Mouse (Mus musculus): ENCODE measurements around the gene Gja6. TPM values are rescaled to one million over a fixed set of nuclear protein-coding genes. Genes with fewer than 3 reads are reported as not detected.

Gja6 gene
- 0.17 and 0.36 TPM in 2 replicates for polyA plus RNA-seq (2016; fragmentation: Nextera tagmentation; extraction: Ambion mirVana)

DNA sequence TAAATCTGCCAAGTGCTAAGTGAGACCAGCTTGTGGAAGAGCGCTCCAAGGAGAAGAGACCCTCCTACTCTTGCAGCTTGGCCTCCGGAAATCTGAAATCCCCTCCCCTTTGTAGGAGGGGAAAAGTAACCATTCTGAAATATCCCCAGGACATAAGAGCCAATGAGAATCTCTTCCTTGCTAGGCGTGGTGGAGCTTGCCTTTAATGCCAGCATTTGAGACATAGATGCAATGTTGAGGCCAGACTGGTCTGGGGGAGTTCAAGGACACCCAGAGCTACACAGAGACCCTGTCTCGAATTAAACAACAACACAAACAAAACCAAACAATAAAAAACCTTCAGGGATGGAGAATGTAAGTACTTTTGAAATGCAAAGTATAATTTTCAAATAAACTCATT lies at the start of gene Gja6:
Gene Gja6, minus strand, starts transcription at position 101 of the 400 bp plus-strand sequence.
- no peak within 1 kb of the TSS for H3K4me3 ChIP-seq
- H3K9ac ChIP-seq, result no peak within 1 kb of the TSS
- H3K4me1 ChIP-seq, result no peaks in the 10 kb centered on the region
- no peak for ATAC-seq (ENCODE audit: low FRiP score)
- H3K27me3 ChIP-seq, result peaks cover 25% of the 10 kb centered on the region
- H3K9me3 ChIP-seq (replicated peaks), result no peaks in the 10 kb centered on the region
- no peak within 1 kb of the TSS for H3K4me2 ChIP-seq (replicated peaks)
- no peaks in the 10 kb centered on the region for H3K36me3 ChIP-seq
- no peak within 1 kb of the TSS for H3K27ac ChIP-seq
- WGBS, result 80% methylated on average over 4 of the region's 4 CpGs

DNA sequence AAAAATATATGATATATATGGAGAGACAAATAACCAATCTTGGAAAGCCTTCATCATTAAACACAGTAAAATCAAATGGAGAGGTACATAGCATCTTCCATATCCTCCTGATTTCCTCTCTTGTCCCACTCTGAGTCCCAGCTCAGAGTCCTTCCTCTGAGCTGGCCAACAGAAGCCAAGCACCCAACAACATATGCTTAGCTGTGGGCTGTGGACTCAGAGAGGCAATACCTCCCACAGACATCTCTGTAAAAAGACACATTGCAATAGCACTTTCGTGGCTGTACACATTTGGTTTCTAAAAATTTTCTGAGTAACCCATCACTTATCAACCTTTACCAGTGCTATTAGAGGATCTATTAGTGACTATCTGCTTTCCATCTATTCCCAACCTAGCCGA lies 42.7 kb upstream of the Gja6 start:
- Histone ChIP-seq H3K9me3 (replicated peaks) (no peaks in the 10 kb centered on the region), H3K36me3 (no peaks in the 10 kb centered on the region), H3K27ac (no peak overlapping the region), H3K27me3 (peaks cover 14% of the 10 kb centered on the region), H3K9ac (no peak overlapping the region), H3K4me1 (no peaks in the 10 kb centered on the region), H3K4me2 (replicated peaks) (no peak overlapping the region), H3K4me3 (no peak overlapping the region)
- WGBS, result 94% methylated on average over 2 of the region's 2 CpGs
- ATAC-seq (ENCODE audit: low FRiP score), result no peak

DNA sequence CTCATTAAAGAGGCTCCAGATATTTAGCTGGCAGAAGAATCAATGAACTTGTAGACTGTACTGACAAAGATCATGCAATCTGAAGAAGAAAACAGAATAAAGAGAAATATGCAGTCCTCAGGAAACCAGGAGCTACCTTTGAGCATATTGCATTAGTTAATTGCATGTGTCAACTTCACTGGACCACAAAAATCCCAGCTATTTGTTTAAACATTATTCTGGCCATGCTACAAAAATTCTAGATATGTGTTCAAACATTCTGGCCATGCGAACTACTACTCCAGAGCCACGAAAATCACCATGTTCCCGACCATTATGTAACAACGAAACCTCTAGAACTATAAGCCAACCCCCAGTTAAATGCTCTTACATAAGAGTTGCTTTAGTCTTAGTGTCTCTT lies 37.9 kb upstream of the Gja6 start:
- WGBS, result 91% methylated on average over 4 of the region's 4 CpGs
- ATAC-seq (ENCODE audit: low FRiP score), result no peak
- H3K4me1 ChIP-seq, result no peaks in the 10 kb centered on the region

DNA sequence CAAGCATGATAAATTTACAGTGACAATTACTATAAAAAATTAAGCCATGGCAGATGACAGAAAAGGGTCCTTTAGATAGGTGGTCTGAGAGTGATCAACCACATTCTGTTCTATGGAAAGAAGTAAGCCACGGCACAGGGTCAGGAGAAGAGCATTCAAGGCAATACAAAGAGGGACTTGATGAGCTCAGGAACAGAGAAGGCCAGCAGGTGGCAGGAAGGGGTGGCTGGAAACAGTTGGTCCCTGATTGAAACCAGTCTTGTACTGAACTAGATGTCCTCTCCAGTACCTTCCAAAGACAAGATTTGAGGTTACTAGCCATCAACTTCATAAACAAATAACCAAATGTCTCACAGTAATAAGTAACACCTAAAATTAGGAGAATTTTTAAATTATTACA lies 28.7 kb upstream of the Gja6 start:
- Histone ChIP-seq H3K27me3 (peaks cover 12% of the 10 kb centered on the region; the same call in 1 of the 2 replicates), H3K9ac (no peak overlapping the region), H3K4me3 (no peak overlapping the region), H3K36me3 (no peaks in the 10 kb centered on the region), H3K27ac (no peak overlapping the region), H3K9me3 (replicated peaks) (no peaks in the 10 kb centered on the region), H3K4me2 (replicated peaks) (no peak overlapping the region), H3K4me1 (no peaks in the 10 kb centered on the region)
- 63% methylated on average over 1 of the region's 1 CpGs for WGBS
- no peak for ATAC-seq (ENCODE audit: low FRiP score)

More for the DNA sequence above, 37.9 kb upstream of the Gja6 start:
- Histone ChIP-seq H3K27ac (no peak overlapping the region), H3K27me3 (peaks cover 3% of the 10 kb centered on the region; the same call in 1 of the 2 replicates), H3K36me3 (no peaks in the 10 kb centered on the region), H3K4me2 (replicated peaks) (no peak overlapping the region), H3K9me3 (replicated peaks) (no peaks in the 10 kb centered on the region), H3K9ac (no peak overlapping the region), H3K4me3 (no peak overlapping the region)

GRCm38 (mm10) chrX:160930656-160931055 lies 23.8 kb upstream of the Gja6 start:
- no peak for ATAC-seq (ENCODE audit: low FRiP score)
- Histone ChIP-seq H3K4me3 (no peak overlapping the region), H3K4me1 (no peaks in the 10 kb centered on the region), H3K9ac (no peak overlapping the region), H3K27me3 (peaks cover 4% of the 10 kb centered on the region; the same call in 1 of the 2 replicates), H3K27ac (no peak overlapping the region), H3K36me3 (no peaks in the 10 kb centered on the region), H3K4me2 (replicated peaks) (no peak overlapping the region), H3K9me3 (replicated peaks) (no peaks in the 10 kb centered on the region)

DNA sequence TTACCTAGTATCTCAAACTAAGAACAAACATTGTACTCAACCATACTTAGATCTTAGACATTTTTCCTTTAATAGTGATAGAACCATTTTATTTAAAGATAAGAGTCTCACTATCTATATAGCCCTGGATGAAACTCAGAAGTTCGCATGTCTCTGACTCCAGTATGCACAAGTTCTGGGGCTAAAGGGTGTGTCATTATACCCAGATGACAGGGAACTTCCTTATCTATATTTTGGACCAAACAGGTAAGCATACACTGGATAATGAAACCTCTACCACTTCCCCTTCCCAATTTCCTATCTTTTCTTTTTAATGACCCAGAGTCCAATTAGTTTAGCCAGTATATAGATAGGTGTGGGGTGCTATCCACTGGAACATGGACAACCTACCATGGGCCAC lies 22.0 kb upstream of the Gja6 start:
- no peak overlapping the region for H3K4me3 ChIP-seq
- H3K27me3 ChIP-seq, result peaks cover 2% of the 10 kb centered on the region; the same call in 1 of the 2 replicates
- ATAC-seq (ENCODE audit: low FRiP score), result no peak
- WGBS, result 85% methylated on average over 1 of the region's 1 CpGs
- H3K9me3 ChIP-seq (replicated peaks), result no peaks in the 10 kb centered on the region
- no peaks in the 10 kb centered on the region for H3K36me3 ChIP-seq
- no peak overlapping the region for H3K9ac ChIP-seq
- no peak overlapping the region for H3K27ac ChIP-seq
- no peaks in the 10 kb centered on the region for H3K4me1 ChIP-seq
- H3K4me2 ChIP-seq (replicated peaks), result no peak overlapping the region

DNA sequence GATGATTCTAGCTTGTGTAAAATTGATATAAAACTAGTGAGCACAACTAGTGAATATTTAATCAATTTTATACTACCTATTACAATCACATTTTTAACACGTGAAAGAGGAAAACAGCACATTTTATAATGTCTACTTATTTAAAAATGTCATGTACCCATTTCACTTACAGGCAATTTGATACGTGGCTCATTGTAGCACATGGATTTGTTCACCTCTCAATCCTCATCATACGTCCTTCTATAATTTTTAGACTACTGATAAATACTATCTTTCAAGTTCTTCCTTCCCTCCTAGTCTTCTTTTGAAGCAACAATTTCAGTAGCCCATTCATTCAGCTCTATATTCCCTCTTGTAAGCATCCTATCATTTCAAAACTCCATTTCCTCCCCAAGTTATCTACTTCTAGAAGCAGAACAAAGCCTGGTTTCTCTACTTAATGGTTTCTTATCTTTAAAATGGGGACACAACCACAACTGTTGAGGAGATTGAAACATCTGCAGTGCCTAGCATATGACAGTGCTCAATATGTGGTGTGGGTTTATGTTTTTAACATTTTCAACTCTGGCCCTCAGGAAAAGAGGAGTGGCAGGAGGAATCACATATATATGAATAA lies 12.3 kb upstream of the Gja6 start:
- Histone ChIP-seq H3K4me2 (replicated peaks) (no peak overlapping the region), H3K9me3 (replicated peaks) (no peaks in the 10 kb centered on the region), H3K4me3 (no peak overlapping the region), H3K27me3 (peaks cover 5% of the 10 kb centered on the region; the same call in 1 of the 2 replicates), H3K9ac (no peak overlapping the region), H3K27ac (no peak overlapping the region), H3K4me1 (no peaks in the 10 kb centered on the region), H3K36me3 (no peaks in the 10 kb centered on the region)
- 88% methylated on average over 3 of the region's 3 CpGs for WGBS
- no peak for ATAC-seq (ENCODE audit: low FRiP score)

- WGBS, result 87% methylated on average over 4 of the region's 4 CpGs
- no peaks in the 10 kb centered on the region for H3K4me1 ChIP-seq
- no peak for ATAC-seq (ENCODE audit: low FRiP score)
- no peak overlapping the region for H3K4me2 ChIP-seq (replicated peaks)
- no peak overlapping the region for H3K9ac ChIP-seq
- H3K27me3 ChIP-seq, result peaks cover 25% of the 10 kb centered on the region
- no peak overlapping the region for H3K4me3 ChIP-seq
- no peak overlapping the region for H3K27ac ChIP-seq
- H3K36me3 ChIP-seq, result no peaks in the 10 kb centered on the region
- H3K9me3 ChIP-seq (replicated peaks), result no peaks in the 10 kb centered on the region
Measured at GRCm38 (mm10) chrX:160906477-160906876, 375 bp downstream of the Gja6 start.

DNA sequence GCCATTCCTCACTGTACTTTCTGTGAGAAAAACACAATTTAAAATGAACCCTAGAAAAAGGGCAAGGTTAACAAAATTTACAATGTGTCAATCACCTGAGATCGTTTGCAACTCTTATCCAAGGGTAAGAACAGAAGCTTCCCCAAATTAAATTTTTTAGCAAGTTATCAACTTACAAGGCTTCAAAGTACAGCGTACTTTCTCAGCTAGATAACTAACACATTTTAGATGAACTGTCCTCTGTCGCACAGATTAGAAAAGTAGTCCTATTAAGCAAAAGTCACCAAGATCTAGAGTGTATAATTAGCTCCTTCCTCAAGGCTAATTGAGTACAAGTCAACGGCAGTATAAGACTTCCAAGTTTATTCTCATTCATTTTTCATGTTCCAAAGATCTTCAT lies 939 bp downstream of the Gja6 start:
- 77% methylated on average over 4 of the region's 4 CpGs for WGBS
- H3K27ac ChIP-seq, result no peak overlapping the region
- H3K4me1 ChIP-seq, result no peaks in the 10 kb centered on the region
- H3K9ac ChIP-seq, result no peak overlapping the region
- H3K4me2 ChIP-seq (replicated peaks), result no peak overlapping the region
- peaks cover 25% of the 10 kb centered on the region for H3K27me3 ChIP-seq
- H3K36me3 ChIP-seq, result no peaks in the 10 kb centered on the region
- H3K9me3 ChIP-seq (replicated peaks), result no peaks in the 10 kb centered on the region
- no peak overlapping the region for H3K4me3 ChIP-seq
- ATAC-seq (ENCODE audit: low FRiP score), result no peak

- WGBS, result 75% methylated on average over 2 of the region's 2 CpGs
- Histone ChIP-seq H3K9me3 (replicated peaks) (no peaks in the 10 kb centered on the region), H3K27ac (no peak overlapping the region), H3K27me3 (peaks cover 25% of the 10 kb centered on the region), H3K4me1 (no peaks in the 10 kb centered on the region), H3K4me3 (no peak overlapping the region), H3K36me3 (no peaks in the 10 kb centered on the region), H3K4me2 (replicated peaks) (no peak overlapping the region), H3K9ac (no peak overlapping the region)
- no peak for ATAC-seq (ENCODE audit: low FRiP score)
Measured at GRCm38 (mm10) chrX:160905041-160905678, 1.7 kb downstream of the Gja6 start.

DNA sequence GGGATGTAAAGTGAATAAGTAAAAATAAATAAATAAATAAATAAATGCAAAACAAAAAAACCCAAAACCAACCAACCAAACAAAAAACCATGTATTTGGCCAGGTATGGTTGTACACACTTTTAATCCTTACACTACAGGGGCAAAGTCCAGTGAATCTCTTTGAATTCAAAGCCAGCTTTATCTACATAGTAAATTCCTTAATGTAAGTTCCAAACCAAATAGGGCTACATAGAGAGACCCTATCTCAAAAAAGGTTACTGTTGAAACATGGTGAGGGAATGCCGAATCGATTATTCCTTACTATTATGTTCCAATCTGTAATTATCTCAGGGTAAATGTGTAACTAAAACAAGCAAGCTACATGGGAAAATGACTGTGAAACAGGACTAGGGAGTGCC lies 5.7 kb downstream of the Gja6 start:
- Histone ChIP-seq H3K9me3 (replicated peaks) (no peaks in the 10 kb centered on the region), H3K4me1 (no peaks in the 10 kb centered on the region), H3K36me3 (no peaks in the 10 kb centered on the region), H3K9ac (no peak overlapping the region), H3K27ac (no peak overlapping the region), H3K4me3 (no peak overlapping the region), H3K27me3 (peaks cover 23% of the 10 kb centered on the region; the same call in 1 of the 2 replicates), H3K4me2 (replicated peaks) (no peak overlapping the region)
- ATAC-seq (ENCODE audit: low FRiP score), result no peak
- 96% methylated on average over 2 of the region's 2 CpGs for WGBS

- Histone ChIP-seq H3K4me2 (replicated peaks) (no peak overlapping the region), H3K4me3 (no peak overlapping the region), H3K9ac (no peak overlapping the region), H3K4me1 (no peaks in the 10 kb centered on the region), H3K36me3 (no peaks in the 10 kb centered on the region), H3K27me3 (peaks cover 20% of the 10 kb centered on the region; the same call in 1 of the 2 replicates), H3K9me3 (replicated peaks) (no peaks in the 10 kb centered on the region), H3K27ac (no peak overlapping the region)
- ATAC-seq (ENCODE audit: low FRiP score), result no peak
- 46% methylated on average over 1 of the region's 1 CpGs for WGBS
Measured at GRCm38 (mm10) chrX:160892077-160892476, 14.8 kb downstream of the Gja6 start.

GRCm38 (mm10) chrX:160886301-160886700 lies 20.6 kb downstream of the Gja6 start:
- Histone ChIP-seq H3K9me3 (replicated peaks) (no peaks in the 10 kb centered on the region), H3K4me2 (replicated peaks) (no peak overlapping the region), H3K4me3 (no peak overlapping the region), H3K9ac (no peak overlapping the region), H3K27me3 (peaks cover 24% of the 10 kb centered on the region), H3K36me3 (no peaks in the 10 kb centered on the region), H3K27ac (no peak overlapping the region), H3K4me1 (no peaks in the 10 kb centered on the region)
- no peak for ATAC-seq (ENCODE audit: low FRiP score)
- 75% methylated on average over 2 of the region's 2 CpGs for WGBS

All from hindbrain, embryonic 12.5 days (tissue).